Mouse (Mus musculus) MEL-GATA-1-ER (cell line): ENCODE measurements at regions not wholly inside any gene's neighbourhood (a gene's known extent, or its start where the extent isn't known, plus 50 kb on each side); places are given as distances from the start of the nearest gene placed in this dataset.

Source experiments
- DNase-seq: peaks from one replicate; pipeline ENCODE4 v3.0.0-alpha.2; 2012; ENCODE audit warnings: low read depth; ENCODE audit errors: extremely low read depth

DNA sequence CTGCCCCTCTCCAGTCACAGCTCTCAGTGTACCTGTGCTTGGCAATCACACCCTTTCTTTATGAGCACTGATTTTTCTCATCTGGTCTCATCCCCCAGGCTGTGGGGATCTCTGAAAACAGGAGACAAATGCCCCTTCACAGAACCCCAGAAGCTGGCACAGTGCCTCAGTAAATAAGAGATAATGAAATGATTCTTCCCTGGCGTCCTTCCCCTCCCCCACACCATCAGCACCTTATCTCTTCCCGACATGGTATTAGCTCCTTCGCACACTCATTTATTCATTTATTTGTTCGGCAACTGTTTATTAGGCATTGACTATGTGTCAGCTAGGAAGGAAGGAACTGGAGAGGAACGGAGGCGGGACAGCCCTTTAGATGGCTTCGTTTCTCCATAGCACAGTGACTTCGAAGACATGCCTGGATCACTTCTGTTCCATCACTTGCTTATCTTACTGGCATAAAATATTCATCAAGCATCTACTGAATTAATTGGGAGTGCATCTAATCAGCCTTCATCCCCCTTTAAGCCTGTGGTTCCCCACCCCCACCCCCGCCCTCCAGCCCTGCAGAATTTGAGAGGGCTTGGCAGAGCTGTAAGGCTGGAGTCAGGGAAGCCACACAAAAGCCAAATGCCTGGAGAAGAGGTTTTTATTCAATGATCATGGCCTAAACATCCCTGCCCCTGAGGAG is 51.6 kb upstream of the Tbc1d21 start:
- DNase-seq = no peak

- DNase-seq = no peak
These were observed 58.5 kb upstream of the Tbc1d21 start for GRCm38 (mm10) chr9:58428795-58429194.

- no peak for DNase-seq
These were observed 57.6 kb upstream of the Insyn1 start for GRCm38 (mm10) chr9:58430772-58431171.

DNA sequence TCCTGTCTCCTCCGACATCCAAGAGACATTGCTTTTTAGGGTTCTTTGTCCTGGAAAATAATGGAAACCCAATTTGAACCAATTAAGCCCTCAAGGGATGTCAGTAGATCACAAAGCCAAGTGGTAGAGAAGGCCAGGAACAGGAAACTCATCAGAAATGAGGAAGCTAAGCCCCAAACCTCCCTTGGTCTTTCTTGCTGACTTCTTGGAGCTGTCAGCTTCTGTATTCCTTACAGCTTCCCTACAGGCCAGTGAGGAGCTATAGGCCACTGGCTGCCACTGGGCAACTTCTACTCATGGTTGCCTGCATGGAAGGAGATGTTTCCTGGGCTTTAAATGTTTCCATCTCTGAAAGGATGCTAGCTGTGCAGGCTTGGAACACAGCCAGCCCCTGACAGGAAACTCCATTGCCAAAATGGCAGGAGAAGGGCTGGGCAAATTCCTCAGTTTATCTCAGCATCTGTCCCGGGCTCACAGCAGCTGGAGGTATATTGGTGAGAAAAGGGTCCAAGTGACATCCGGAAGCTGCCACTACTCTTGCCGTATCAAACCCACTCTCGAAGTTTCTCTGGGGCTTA is 55.5 kb upstream of the Insyn1 start:
- DNase-seq = peak; percentile 14

DNA sequence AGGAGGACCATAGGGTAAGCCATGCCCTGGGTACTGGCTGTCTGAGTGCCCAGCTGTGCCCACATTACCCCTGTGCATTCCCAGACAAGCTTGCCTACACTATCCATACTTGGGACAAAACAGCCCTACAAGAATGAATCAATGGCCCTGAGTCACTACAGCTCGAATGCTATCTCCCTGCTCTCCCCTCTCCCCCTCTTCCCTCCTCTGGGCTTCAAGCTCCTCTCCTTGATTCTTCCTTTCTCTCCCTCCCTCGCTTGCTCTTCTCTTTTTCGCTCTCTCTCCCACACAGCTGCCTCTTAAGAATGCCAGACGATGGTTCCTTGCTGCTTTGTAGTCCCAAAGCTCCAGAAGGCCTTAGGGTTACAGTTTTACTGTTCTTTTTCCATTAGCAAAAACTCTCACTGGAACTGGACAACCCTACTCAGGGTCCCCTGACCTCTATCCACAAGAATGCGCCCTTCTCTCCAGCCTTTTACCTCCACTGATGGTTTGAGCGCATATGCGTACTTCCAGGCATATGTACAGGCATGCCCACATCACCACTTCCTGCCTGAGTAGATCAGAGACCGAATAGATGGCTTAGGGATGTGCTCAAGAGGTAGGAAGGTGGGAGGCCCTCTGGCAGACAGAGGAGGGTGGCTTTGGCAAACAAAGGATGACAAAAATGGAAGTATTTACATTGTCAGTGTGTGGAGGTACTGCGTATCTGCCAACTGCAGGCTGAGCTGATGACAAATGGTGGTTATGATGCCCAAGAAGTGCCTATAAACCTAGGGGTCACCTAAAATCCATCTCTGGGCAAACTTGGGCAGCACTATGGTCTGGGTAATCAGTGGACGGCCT is 51.9 kb upstream of the Insyn1 start:
- no peak for DNase-seq

- DNase-seq = no peak
These were observed 50.9 kb upstream of the Insyn1 start for GRCm38 (mm10) chr9:58437541-58437940.

DNA sequence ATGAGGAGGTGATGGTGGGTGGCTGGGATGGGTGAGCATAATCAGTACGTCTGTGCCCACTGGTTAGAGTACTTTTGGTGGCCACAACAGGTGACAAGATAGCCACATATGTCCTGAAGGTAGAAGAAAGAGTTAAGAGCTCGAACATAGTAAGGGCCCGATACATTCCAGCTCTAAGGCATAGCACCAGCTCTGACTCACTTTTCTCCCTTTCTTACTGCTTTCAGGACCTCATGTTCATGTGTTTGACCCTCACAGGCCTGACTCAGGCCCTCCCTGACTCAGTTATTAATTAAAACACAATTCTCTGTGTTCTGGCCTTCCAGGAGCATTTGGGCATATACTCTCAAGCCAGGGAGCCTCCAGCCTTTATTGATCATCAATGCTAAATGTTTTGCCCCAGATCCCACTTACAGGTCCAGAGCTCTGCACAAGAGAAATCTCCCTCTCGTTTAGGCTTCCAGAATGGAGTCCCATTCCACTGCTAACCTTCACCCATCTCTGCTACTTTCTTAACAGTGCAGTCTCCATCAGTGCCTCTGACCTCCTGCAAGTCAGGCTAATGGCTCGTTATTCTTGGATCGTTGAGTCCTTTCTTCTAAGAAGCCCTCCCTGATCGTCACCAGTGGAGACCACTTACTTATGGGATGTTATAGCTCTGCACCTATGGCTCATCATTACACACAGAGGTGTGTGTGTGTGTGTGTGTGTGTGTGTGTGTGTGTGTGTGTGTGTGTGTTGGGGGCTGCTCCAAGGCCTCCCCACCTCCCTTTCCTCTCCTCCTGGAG is 50.1 kb upstream of the Insyn1 start:
- no peak for DNase-seq
